Mouse (Mus musculus) testis, adult 2 months (tissue): ENCODE data around the gene Fkbp15.

ENCODE experiments used
- CTCF ChIP-seq: fragments of 200-500 bp; IDR thresholded peaks from 2 replicates; pipeline ENCODE4 v1.5.1; 2012; ENCODE audit warnings: low read depth, mild to moderate bottlenecking, inconsistent platforms, low read length, moderate library complexity; ENCODE audit not compliant: control insufficient read depth, insufficient read depth, insufficient replicate concordance
- POLR2A ChIP-seq: fragments of 200-500 bp; IDR thresholded peaks from 2 replicates; pipeline ENCODE4 v1.6.1; 2012; ENCODE audit warnings: low read depth, mild to moderate bottlenecking, inconsistent platforms, low read length, moderate library complexity; ENCODE audit not compliant: control insufficient read depth

DNA sequence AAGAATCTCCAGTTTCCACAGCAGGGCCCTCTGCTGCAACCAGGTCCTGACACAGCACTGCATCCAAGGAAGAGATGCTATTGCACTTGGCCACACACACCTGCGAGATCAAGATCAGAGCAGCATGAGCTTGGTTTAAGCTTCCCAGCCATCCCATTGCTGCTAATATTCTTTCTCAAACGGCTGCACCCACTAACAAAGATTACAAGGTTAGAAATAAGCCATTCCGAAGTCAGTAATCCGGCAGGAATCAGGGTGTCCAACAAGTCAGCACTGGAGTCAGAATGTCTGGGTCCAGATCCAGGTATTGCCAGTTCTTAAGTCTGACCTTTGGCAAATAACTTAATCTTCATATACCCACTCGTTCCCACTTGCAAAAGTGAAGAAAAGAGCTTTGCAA is 21.8 kb downstream of the Fkbp15 start:
- TF ChIP-seq CTCF: no peak
- no peak for TF ChIP-seq POLR2A
